Mouse (Mus musculus) intestine, embryonic 14.5 days (tissue): ENCODE measurements around the gene Steap2. TPM values are rescaled to one million over a fixed set of nuclear protein-coding genes. Genes with fewer than 3 reads are reported as not detected.
"Not testable (repeated sequence)": the region's sequence is repeated elsewhere in the genome, so short reads cannot be mapped to it uniquely, and the experiment has no call there.

Experiments used
- ATAC-seq: fragments of 200-750 bp; cut with Nextera tagmentation; replicated peaks from 2 replicates; pipeline ENCODE4 v1.8.0; 2017; ENCODE audit warnings: low read depth, moderate number of reproducible peaks, moderate TSS enrichment, moderate library complexity; ENCODE audit not compliant: low FRiP score, low TSS enrichment
- DNase-seq: peaks from one replicate; pipeline ENCODE4 v3.0.0-alpha.2; 2018; ENCODE audit warnings: low spot score
- H3K27ac ChIP-seq: fragments of 300-500 bp; sonication (generic); 2 replicates; pipeline ENCODE4 v1.5.1; 2014; ENCODE audit warnings: low read depth, mild to moderate bottlenecking, control low read depth
- H3K27me3 ChIP-seq: fragments of 300-500 bp; sonication (generic); replicated peaks from 2 replicates; pipeline ENCODE4 v1.6.1; 2014; ENCODE audit warnings: low read length, control low read depth; ENCODE audit not compliant: control insufficient read depth, insufficient read depth
- H3K36me3 ChIP-seq: fragments of 300-500 bp; sonication (generic); 2 replicates; pipeline ENCODE4 v1.6.1; 2014; ENCODE audit warnings: low read length, control low read depth; ENCODE audit not compliant: control insufficient read depth, insufficient read depth
- H3K4me1 ChIP-seq: fragments of 300-500 bp; sonication (generic); replicated peaks from 2 replicates; pipeline ENCODE4 v1.6.1; 2014; ENCODE audit warnings: low read length, control low read depth, mixed read lengths; ENCODE audit not compliant: control insufficient read depth, insufficient read depth
- H3K4me2 ChIP-seq: fragments of 300-500 bp; sonication (generic); 2 replicates; pipeline ENCODE4 v1.6.1; 2014; ENCODE audit warnings: low read length
- H3K4me3 ChIP-seq: fragments of 300-500 bp; sonication (generic); 2 replicates; pipeline ENCODE4 v1.5.1; 2014; ENCODE audit warnings: low read depth, low read length, control low read depth, mixed read lengths
- H3K9ac ChIP-seq: fragments of 300-500 bp; sonication (generic); 2 replicates; pipeline ENCODE4 v1.6.1; 2014; ENCODE audit warnings: mild to moderate bottlenecking, low read length
- H3K9me3 ChIP-seq: fragments of 300-500 bp; sonication (generic); 2 replicates; pipeline ENCODE4 v1.6.1; 2016; ENCODE audit warnings: low read length, control low read depth; ENCODE audit not compliant: control insufficient read depth
- WGBS: fragments of 180-500 bp; shearing (Covaris S2); extraction: QIAGEN DNeasy Blood & Tissue Kit; methylation state at CpG from one replicate; pipeline ENCODE4 v1.1.7; 2014; 5-methylcytosine and 5-hydroxymethylcytosine counted together
- polyA plus RNA-seq: library from polyadenylated mRNA; unstranded; fragments of >200 nt; fragmentation: Nextera tagmentation; extraction: Ambion mirVana; gene quantifications from 2 replicates; pipeline ENCODE4 v1.2.1, GENCODE M21; 2014

Gene Steap2
- polyA plus RNA-seq, 1 experiment from 2014 or later, result 8.3 TPM

DNA sequence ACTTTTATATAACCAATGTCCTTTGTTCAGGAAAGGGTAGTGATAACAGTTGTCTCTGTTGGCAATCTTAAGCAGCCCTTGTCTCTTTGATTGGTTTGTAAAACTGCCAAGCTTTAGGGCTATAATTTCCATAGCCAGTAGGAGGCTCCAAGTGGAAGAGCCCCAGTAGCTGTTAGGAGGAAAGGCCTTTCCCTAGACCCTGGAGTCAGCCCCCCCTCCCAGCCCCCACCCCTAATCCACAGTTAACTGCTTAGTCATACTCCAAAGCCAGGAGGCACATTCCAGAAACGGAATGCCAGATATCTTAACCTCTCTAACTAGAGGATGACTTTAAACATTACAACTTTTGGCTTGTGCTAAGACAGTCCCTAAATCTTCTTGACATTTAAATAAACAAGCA is 7.4 kb downstream of the Steap2 start:
- Histone ChIP-seq H3K36me3 (peaks cover 3% of the 10 kb centered on the region; the same call in 1 of the 2 replicates), H3K27me3 (no peaks in the 10 kb centered on the region), H3K9me3 (no peaks in the 10 kb centered on the region), H3K9ac (no peak overlapping the region), H3K27ac (no peak overlapping the region), H3K4me3 (no peak overlapping the region), H3K4me2 (no peak overlapping the region), H3K4me1 (peaks cover 11% of the 10 kb centered on the region; the same call in 1 of the 2 replicates)
- ATAC-seq (0 out of 2 replicates have a peak, but pooled peaks have one; percentile 45), DNase-seq (no peak)
- 3% methylated on average over 1 of the region's 1 CpGs for WGBS

DNA sequence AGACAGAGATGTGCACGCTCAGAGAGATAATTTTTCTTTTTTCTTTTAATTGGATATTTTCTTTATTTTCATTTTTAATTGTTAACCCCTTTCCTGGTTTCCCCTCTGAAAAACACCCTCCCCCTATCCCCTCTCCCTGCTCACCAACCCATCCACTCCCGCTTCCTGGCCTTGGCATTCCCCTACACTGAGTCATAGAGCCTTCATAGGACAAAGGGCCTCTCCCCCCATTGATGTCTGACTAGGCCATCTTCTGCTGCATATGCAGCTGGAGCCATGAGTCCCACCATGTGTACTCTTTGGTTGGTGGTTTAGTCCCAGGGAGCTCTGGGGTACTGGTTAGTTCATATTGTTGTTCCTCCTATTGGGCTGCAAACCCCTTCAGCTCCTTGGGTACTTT is 9.4 kb downstream of the Steap2 start:
- not testable (repeated sequence) for H3K4me2 ChIP-seq, H3K27ac ChIP-seq, H3K9me3 ChIP-seq, H3K27me3 ChIP-seq, ATAC-seq, H3K4me3 ChIP-seq, DNase-seq, H3K36me3 ChIP-seq, H3K9ac ChIP-seq
- H3K4me1 ChIP-seq, result peaks cover 11% of the 10 kb centered on the region; the same call in 1 of the 2 replicates
- 83% methylated on average over 2 of the region's 2 CpGs for WGBS

DNA sequence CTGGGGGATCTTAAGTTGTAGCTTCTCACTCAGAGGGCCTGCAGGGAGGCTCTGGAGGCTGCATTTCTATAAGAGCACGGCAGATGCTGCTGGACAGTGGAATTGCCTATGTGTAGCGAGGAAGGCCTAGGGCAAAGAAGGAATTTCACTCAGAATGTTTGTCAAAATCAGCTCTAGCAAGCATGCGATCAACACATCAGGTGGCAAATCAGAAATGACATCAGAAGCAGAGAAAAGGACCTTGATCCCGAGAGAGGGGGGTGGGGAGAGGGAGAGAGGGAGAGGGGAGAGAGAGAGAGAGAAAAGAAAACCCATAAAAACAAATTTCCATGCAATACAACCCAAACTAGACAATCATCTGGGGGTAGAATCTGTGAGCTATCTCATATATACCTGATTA is 11.1 kb downstream of the Steap2 start:
- 0 out of 2 replicates have a peak, but pooled peaks cover 11% of the 10 kb centered on the region for H3K4me1 ChIP-seq
- no peak overlapping the region for H3K9ac ChIP-seq
- H3K27ac ChIP-seq, result no peak overlapping the region
- no peaks in the 10 kb centered on the region for H3K27me3 ChIP-seq
- no peak overlapping the region for H3K4me3 ChIP-seq
- H3K9me3 ChIP-seq, result no peaks in the 10 kb centered on the region
- H3K4me2 ChIP-seq, result no peak overlapping the region
- ATAC-seq (no peak), DNase-seq (no peak)
- peaks cover 3% of the 10 kb centered on the region; the same call in 1 of the 2 replicates for H3K36me3 ChIP-seq
- 82% methylated on average over 4 of the region's 4 CpGs for WGBS

DNA sequence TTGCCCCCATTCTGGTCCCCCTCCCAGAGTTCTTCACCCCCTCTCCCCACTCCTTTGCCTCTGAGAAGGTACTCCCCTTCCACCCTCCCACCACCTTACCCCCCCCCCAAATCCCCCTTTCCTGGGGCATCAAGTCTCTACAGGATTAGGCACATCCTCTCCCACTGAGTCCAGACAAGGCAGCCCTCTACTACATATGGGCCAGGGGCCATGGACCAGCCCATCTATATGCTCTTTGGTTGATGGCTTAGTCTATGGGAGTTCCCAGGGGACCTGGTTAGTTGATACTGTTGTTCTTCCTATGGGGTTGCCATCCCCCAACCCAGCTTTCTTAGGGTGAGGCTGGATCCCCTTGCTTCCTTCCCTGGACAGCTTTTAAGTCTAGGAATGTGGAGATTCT is 14.9 kb downstream of the Steap2 start:
- Histone ChIP-seq H3K27me3 (no peaks in the 10 kb centered on the region), H3K9me3 (no peaks in the 10 kb centered on the region), H3K4me2 (no peak overlapping the region), H3K27ac (no peak overlapping the region), H3K36me3 (peaks cover 8% of the 10 kb centered on the region), H3K4me1 (no peaks in the 10 kb centered on the region), H3K9ac (no peak overlapping the region), H3K4me3 (no peak overlapping the region)
- ATAC-seq (no peak), DNase-seq (no peak)

DNA sequence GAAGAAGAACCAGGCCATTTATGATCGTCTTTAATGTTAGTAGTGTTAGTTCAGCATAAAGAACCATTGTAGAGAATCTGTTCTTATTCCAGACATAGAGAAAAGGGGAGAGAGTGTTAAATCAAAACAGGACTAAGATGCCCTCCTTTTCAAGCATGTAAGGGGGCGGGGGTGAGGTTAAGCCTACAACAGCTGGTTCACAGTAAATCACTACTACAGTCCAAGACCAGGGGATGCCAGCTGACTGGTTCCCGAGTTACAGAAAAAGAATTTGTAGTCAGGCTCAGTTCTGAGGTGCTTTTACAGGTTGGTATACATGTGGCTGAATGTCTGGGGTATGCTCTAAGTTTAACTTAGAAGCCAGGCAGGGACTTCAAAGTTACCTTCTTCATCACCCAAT is 18.3 kb downstream of the Steap2 start:
- 75% methylated on average over 3 of the region's 3 CpGs for WGBS
- no peak for ATAC-seq
- no peak overlapping the region for H3K27ac ChIP-seq

DNA sequence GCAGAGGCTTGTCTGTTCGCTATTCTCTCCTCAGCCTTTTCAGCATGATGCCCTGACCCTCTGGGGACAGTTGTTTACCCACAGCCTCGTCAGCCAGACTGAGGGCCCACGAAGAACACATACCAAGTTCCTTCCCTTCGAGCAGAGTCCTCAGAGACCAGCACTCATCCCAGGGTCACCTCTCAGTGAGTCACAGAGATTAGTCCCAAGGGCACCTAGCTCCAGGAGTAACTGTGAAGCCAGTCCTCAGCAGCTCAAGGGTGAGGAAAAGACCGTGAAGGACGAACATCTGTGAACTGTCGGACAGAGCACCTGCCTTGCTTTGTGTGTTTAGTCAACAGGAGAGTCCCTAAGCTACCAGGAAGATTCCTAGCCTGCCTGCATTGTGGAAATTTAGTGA is 25.5 kb downstream of the Steap2 start:
- H3K27me3 ChIP-seq, result no peaks in the 10 kb centered on the region
- no peaks in the 10 kb centered on the region for H3K9me3 ChIP-seq
- H3K4me1 ChIP-seq, result no peaks in the 10 kb centered on the region
- no peak for ATAC-seq
- WGBS, result 69% methylated on average over 7 of the region's 7 CpGs
- no peak overlapping the region for H3K4me2 ChIP-seq
- no peak overlapping the region for H3K4me3 ChIP-seq
- peaks cover 14% of the 10 kb centered on the region; the same call in 1 of the 2 replicates for H3K36me3 ChIP-seq
- DNase-seq, result no peak
- H3K27ac ChIP-seq, result no peak overlapping the region
- no peak overlapping the region for H3K9ac ChIP-seq

More for the DNA sequence above, 18.3 kb downstream of the Steap2 start:
- no peak for DNase-seq
- Histone ChIP-seq H3K9me3 (no peaks in the 10 kb centered on the region), H3K27me3 (no peaks in the 10 kb centered on the region), H3K4me1 (no peaks in the 10 kb centered on the region), H3K36me3 (peaks cover 15% of the 10 kb centered on the region), H3K4me2 (no peak overlapping the region), H3K4me3 (no peak overlapping the region), H3K9ac (no peak overlapping the region)

DNA sequence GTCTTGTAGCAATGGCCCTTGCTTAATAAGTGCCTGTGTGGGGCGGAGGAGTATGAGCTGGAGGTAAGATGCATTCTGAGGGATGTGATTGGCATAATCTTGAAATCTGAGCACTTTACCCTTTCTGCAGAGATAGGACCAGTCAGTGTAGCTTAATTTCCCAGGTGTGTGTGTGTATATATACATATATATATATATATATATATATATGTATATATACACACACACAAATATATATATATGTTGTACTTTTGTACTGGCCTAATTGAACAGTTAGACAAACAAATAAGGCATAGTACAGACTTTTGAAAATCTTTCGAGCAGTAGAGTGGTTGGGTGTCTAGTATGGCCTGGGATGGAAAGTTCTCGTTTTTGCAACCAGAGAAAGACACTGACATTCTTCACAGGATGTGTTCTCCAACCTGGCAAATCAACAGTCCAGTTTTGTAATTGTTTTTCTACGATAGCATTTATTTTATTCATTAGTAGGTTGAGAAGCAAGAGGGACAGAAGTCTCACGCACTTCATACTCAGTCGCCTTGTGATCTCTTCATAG is 29.9 kb downstream of the Steap2 start:
- Histone ChIP-seq H3K9ac (peak overlapping the region; percentile 61), H3K27ac (no peak overlapping the region), H3K4me2 (peak overlapping the region; percentile 95), H3K4me3 (peak overlapping the region; percentile 69), H3K9me3 (no peaks in the 10 kb centered on the region), H3K36me3 (0 out of 2 replicates have a peak, but pooled peaks cover 4% of the 10 kb centered on the region), H3K27me3 (no peaks in the 10 kb centered on the region), H3K4me1 (no peaks in the 10 kb centered on the region)
- no peak; the same call in 1 of the 2 replicates for ATAC-seq
- 54% methylated on average over 6 of the region's 6 CpGs for WGBS
- DNase-seq, result no peak

DNA sequence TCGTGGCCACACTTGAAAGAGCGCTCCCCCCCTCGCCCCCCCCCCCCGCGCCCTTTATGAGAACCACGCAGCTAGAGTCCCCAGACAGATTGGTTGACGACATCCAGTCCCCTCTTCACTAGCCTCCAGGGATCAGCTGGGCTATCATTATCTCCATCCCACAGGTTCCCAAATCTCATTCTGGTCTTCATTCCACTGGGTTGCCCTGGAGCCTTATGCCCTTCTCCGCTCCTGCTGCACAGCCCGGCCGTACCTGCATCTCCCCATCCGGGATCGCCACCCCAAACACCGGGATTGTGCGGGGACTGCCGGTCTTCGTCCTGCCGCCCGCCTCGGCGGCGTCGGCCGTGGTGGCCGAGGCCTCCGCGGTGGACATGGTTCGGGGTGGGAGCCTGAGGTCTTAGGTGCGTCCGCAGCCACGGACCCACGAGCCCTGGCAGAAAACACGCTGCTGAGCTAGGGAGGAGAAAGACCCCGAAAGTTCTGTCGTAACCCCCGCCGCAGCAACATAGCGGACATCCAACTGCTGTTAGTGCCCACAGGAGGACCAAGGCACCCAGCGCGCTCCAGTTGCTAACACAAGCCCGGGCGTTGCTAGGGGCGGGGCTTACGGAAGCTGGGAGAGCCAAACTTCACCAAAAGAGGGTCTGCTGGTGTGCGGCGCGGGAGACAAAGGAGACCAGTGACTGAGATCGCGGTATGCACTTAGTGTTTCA is 30.6 kb downstream of the Steap2 start, which contains the start of gene Cfap69:
TSS of gene Cfap69 (minus strand) at position 585 of the 716 bp plus-strand sequence.
- Histone ChIP-seq H3K4me2 (peak within 1 kb of the TSS; percentile 95), H3K27me3 (no peaks in the 10 kb centered on the region), H3K27ac (no peak within 1 kb of the TSS), H3K36me3 (0 out of 2 replicates have a peak, but pooled peaks cover 4% of the 10 kb centered on the region), H3K9me3 (no peaks in the 10 kb centered on the region), H3K4me1 (no peaks in the 10 kb centered on the region), H3K4me3 (peak within 1 kb of the TSS; percentile 69), H3K9ac (peak within 1 kb of the TSS; percentile 61)
- under 1% methylated on average over 45 of the region's 48 CpGs for WGBS
- ATAC-seq (peak; percentile 96), DNase-seq (peak; percentile 94)
